Mouse (Mus musculus): ENCODE data around the gene Nfib.

DNA sequence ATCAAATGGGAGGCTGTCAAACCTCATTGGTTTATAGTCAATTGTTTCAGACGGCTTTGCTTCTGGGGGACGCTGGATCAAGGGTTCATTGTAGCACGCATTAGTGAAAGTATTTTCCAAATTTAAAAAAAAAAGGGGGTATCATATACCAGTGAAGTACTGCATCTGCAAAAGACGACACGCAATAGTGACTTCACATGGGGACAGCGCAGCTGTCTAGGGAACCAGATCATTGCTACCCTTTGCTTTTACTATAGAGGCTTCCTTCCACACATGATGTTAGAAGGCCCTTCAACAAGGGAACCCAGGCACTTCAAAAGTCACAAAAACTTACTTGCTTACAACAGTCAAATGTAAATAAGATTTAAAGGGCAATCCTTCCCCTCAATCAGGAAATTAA is 402.6 kb downstream of the Nfib start:
- TF ChIP-seq CTCF (conservative IDR thresholded peaks at IDR 0.05 in 1 of 2, IDR thresholded peaks at IDR 0.05 in 1 of 2; ENCODE audit: low read depth in 2 of 2, low read length in 2 of 2) (no peak), RAD21 (IDR thresholded peaks at IDR 0.05; ENCODE audit: low read depth, low read length) (no peak), ZNF384 (IDR thresholded peaks at IDR 0.05; ENCODE audit: low read depth, low read length) (no peak), POLR2A (IDR thresholded peaks at IDR 0.05; ENCODE audit: low read depth, low read length) (no peak), NRF1 (IDR thresholded peaks at IDR 0.05; ENCODE audit: low read depth, low read length) (no peak), ZKSCAN1 (IDR thresholded peaks at IDR 0.05; ENCODE audit: borderline replicate concordance, low read depth, low read length) (no peak), HCFC1 (IDR thresholded peaks at IDR 0.05; ENCODE audit: low read depth, low read length) (no peak)

Measured in CH12.LX (cell line).